Mouse (Mus musculus): ENCODE data around the gene Map3k3. TPM values are rescaled to one million over a fixed set of nuclear protein-coding genes. Genes with fewer than 3 reads are reported as not detected.

Map3k3 gene
- polyA plus RNA-seq, 1 experiment from 2014 or later = 13.1 TPM

DNA sequence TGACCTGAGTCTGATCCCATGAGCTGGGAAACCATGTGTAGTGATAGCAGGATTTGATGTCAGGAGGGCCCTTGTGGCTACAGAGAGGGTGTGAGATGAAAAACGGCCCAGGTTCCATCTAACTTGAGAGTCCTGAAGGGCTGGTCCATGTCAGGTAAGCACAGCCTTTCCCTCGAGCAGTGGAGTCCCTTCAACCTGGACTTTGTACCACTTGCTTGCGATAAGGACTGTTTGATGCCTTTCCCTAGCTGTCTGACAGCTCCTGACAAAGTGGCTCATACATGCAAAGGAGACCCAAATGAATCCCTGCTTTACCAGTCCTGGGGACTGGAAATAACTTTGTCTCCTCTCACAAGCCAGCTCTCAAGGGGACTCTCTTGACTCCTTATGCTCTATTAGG, 66.8 kb downstream of the Map3k3 start:
- Histone ChIP-seq H3K4me2 (no peak overlapping the region), H3K27me3 (replicated peaks) (no peaks in the 10 kb centered on the region), H3K9ac (replicated peaks) (no peak overlapping the region), H3K4me1 (peaks cover 5% of the 10 kb centered on the region; the same call in 1 of the 2 replicates), H3K36me3 (peaks cover 81% of the 10 kb centered on the region), H3K9me3 (replicated peaks) (no peaks in the 10 kb centered on the region), H3K4me3 (replicated peaks) (no peak overlapping the region), H3K27ac (replicated peaks) (no peak overlapping the region)
- WGBS = 95% methylated on average over 3 of the region's 3 CpGs
- no peak for ATAC-seq (ENCODE audit: low FRiP score)

DNA sequence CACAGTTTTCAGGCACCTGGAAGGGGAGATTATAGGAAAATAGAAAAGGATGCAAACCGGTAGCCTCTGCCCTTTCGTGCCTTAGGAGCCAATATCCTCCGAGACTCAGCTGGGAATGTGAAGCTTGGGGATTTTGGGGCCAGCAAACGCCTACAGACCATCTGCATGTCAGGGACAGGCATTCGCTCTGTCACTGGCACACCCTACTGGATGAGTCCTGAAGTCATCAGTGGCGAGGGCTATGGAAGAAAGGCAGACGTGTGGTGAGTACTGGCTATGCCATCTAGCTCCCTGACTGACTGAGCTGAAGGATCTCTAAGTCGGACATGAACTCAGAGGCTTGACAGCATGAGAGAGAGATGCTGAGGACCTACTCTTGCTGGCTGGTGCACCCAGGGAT, 67.7 kb downstream of the Map3k3 start:
- Histone ChIP-seq H3K27me3 (replicated peaks) (no peaks in the 10 kb centered on the region), H3K4me3 (replicated peaks) (no peak overlapping the region), H3K36me3 (peaks cover 87% of the 10 kb centered on the region), H3K9ac (replicated peaks) (no peak overlapping the region), H3K4me2 (no peak overlapping the region), H3K27ac (replicated peaks) (no peak overlapping the region), H3K4me1 (peaks cover 11% of the 10 kb centered on the region), H3K9me3 (replicated peaks) (no peaks in the 10 kb centered on the region)
- WGBS = 79% methylated on average over 8 of the region's 8 CpGs
- ATAC-seq (ENCODE audit: low FRiP score) = no peak

DNA sequence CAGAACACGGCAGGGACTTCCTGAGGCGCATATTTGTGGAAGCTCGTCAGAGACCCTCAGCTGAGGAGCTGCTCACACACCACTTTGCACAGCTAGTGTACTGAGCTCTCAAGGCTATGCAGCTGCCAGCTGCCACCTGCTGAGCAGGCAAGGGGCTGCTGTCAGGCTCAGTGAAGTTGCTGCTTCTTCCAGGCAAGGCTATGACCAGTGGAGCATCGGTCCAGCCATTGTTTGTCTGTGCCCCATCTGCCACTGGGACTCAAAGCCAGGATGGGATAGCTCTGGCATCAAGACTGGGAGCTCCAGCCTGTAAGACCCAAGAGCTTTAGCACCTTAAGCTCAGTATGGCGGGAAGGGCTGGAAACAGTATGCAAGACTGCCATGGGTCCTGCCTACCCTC, 69.7 kb downstream of the Map3k3 start:
- no peak for ATAC-seq (ENCODE audit: low FRiP score)
- H3K9me3 ChIP-seq (replicated peaks) = no peaks in the 10 kb centered on the region
- 77% methylated on average over 5 of the region's 5 CpGs for WGBS
- H3K4me3 ChIP-seq (replicated peaks) = no peak overlapping the region
- H3K9ac ChIP-seq (replicated peaks) = no peak overlapping the region
- H3K27me3 ChIP-seq (replicated peaks) = no peaks in the 10 kb centered on the region
- H3K27ac ChIP-seq (replicated peaks) = no peak overlapping the region; the same call in 1 of the 2 replicates
- no peak overlapping the region for H3K4me2 ChIP-seq
- H3K36me3 ChIP-seq = peaks cover 80% of the 10 kb centered on the region
- peaks cover 25% of the 10 kb centered on the region for H3K4me1 ChIP-seq

DNA sequence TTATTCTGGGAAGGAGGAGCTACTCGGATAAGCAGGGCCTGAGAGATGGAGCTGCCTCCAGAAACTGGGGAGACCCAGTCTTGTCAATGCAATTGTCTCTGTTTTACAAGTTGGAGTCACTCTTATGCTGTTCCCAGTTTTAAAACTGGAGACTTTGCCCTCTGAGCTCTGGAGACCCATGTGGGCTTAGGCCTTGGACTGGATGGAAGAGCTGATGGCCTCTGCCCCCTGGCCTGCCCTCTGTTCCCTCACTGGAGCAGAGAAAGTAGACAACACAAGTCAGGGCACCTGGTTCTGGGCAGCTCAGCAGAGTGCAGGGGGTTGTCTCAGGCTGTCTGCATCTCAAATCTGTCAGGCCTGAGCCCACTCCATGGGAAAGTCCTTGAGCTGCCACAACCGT, 70.4 kb downstream of the Map3k3 start:
- Histone ChIP-seq H3K4me3 (replicated peaks) (no peak overlapping the region), H3K4me1 (peaks cover 29% of the 10 kb centered on the region), H3K27me3 (replicated peaks) (no peaks in the 10 kb centered on the region), H3K27ac (replicated peaks) (no peak overlapping the region), H3K9ac (replicated peaks) (no peak overlapping the region), H3K36me3 (peaks cover 73% of the 10 kb centered on the region), H3K4me2 (no peak overlapping the region), H3K9me3 (replicated peaks) (no peaks in the 10 kb centered on the region)
- 71% methylated on average over 2 of the region's 2 CpGs for WGBS
- ATAC-seq (ENCODE audit: low FRiP score) = no peak

DNA sequence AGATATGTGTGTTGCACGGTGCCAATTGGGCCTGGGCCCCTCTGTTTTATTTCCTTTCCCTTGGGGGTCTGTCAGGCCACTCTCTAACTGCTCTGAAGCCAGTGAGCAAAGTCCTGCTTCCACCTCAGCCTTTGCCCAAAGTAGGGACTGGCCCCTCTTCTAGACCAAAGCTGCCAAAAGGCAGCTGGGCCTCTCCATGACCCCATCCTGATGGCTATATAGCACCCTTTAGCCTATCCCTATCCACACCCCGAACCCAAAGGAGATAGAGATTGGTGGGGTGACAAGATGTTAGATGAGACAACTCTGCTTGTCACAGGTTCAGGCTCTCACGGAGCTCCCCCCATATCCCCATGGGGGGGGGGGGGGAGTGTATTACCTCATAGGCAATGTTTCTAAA, 71.3 kb downstream of the Map3k3 start:
- Histone ChIP-seq H3K4me2 (no peak overlapping the region), H3K27me3 (replicated peaks) (no peaks in the 10 kb centered on the region), H3K4me3 (replicated peaks) (no peak overlapping the region), H3K36me3 (peaks cover 63% of the 10 kb centered on the region), H3K9me3 (replicated peaks) (no peaks in the 10 kb centered on the region), H3K4me1 (peaks cover 34% of the 10 kb centered on the region), H3K9ac (replicated peaks) (no peak overlapping the region), H3K27ac (replicated peaks) (no peak overlapping the region)
- 79% methylated on average over 3 of the region's 3 CpGs for WGBS
- ATAC-seq (ENCODE audit: low FRiP score) = no peak

DNA sequence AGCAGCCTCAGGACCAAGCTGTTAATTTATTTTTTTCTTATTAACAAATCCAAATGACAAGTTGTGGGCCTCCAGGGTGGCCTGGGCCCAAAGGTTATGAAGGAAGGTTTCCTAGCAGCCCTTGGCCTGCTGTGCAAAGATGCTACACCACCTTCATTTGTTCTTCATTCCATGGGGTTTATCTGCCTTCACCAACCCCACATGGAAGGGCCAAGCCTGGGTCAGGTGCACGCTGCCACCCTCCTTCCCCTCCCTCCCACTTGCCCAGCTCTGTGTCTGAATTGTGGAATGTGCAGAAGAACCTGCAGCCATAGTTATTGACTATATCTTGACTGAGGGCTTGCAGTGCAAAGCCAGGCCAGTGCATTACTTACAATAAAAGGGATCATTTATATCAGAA, 71.8 kb downstream of the Map3k3 start:
- ATAC-seq (ENCODE audit: low FRiP score) = no peak
- H3K36me3 ChIP-seq = peaks cover 58% of the 10 kb centered on the region
- 94% methylated on average over 1 of the region's 1 CpGs for WGBS

GRCm38 (mm10) chr11:106157154-106157553, 72.7 kb downstream of the Map3k3 start:
- 0 out of 2 replicates have a peak overlapping the region, but pooled peaks have one; percentile 29 for H3K27ac ChIP-seq (replicated peaks)
- H3K4me2 ChIP-seq = no peak overlapping the region
- no peak overlapping the region for H3K4me3 ChIP-seq (replicated peaks)
- H3K9ac ChIP-seq (replicated peaks) = no peak overlapping the region
- H3K9me3 ChIP-seq (replicated peaks) = no peaks in the 10 kb centered on the region
- no peak for ATAC-seq (ENCODE audit: low FRiP score)
- peaks cover 49% of the 10 kb centered on the region for H3K36me3 ChIP-seq
- H3K27me3 ChIP-seq (replicated peaks) = no peaks in the 10 kb centered on the region
- peaks cover 45% of the 10 kb centered on the region for H3K4me1 ChIP-seq
- WGBS = 91% methylated on average over 7 of the region's 7 CpGs

More for the DNA sequence above, 71.8 kb downstream of the Map3k3 start:
- no peaks in the 10 kb centered on the region for H3K9me3 ChIP-seq (replicated peaks)
- H3K4me1 ChIP-seq = peaks cover 39% of the 10 kb centered on the region
- no peak overlapping the region for H3K4me2 ChIP-seq
- no peak overlapping the region for H3K4me3 ChIP-seq (replicated peaks)
- H3K27ac ChIP-seq (replicated peaks) = no peak overlapping the region
- no peaks in the 10 kb centered on the region for H3K27me3 ChIP-seq (replicated peaks)
- no peak overlapping the region for H3K9ac ChIP-seq (replicated peaks)

DNA sequence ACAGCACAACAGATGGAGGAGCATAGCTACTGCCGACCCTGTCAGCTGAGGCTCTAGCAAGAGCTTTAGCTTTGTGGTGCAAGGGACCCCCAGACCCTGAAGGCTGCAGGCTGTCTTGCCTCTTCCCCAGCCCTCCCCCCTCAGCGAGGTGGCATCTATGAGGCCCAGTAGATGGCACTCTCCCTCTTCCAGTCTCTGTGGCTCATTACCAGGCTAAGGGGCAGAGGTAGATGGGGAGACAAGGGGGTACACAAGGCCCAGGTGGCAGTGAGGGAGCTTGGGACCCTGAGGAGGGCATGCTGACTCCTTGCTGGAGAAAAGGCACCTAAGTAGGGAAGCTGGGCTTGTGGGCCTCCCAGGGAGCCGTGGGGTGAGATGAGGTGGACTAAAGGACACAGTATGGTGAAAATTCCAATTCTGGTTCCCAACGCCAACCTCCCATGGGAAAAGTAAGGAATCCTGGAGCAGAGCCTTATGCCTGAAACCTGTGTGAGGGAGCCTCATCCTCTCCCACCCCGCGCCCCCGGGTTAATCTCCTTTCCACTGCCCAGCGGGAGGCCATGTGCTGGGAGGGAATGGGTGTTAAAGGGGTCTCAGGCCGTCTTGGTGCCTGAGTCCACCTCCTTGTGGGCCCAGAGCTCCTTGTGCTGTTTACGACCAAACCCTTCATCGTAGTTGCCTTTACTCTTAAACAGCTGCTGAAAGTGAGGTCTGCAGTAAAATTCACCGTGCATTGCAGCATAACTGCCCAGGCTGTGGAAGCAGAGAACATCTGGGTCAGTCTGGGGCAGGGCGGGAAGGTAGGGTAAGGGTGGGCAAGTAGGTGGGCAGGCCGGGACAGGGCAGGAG, 73.9 kb downstream of the Map3k3 start:
- Histone ChIP-seq H3K27me3 (replicated peaks) (no peaks in the 10 kb centered on the region), H3K27ac (replicated peaks) (peak overlapping the region; percentile 98), H3K4me3 (replicated peaks) (peak overlapping the region; percentile 77), H3K4me1 (peaks cover 45% of the 10 kb centered on the region), H3K4me2 (peak overlapping the region; percentile 89), H3K9me3 (replicated peaks) (no peaks in the 10 kb centered on the region), H3K36me3 (peaks cover 39% of the 10 kb centered on the region), H3K9ac (replicated peaks) (peak overlapping the region; percentile 89)
- WGBS = 52% methylated on average over 14 of the region's 14 CpGs
- no peak for ATAC-seq (ENCODE audit: low FRiP score)

GRCm38 (mm10) chr11:106158930-106159215, 74.5 kb downstream of the Map3k3 start:
- ATAC-seq (ENCODE audit: low FRiP score) = no peak
- Histone ChIP-seq H3K27ac (replicated peaks) (peak overlapping the region; percentile 98), H3K4me1 (peaks cover 45% of the 10 kb centered on the region), H3K36me3 (peaks cover 39% of the 10 kb centered on the region), H3K9me3 (replicated peaks) (no peaks in the 10 kb centered on the region), H3K27me3 (replicated peaks) (no peaks in the 10 kb centered on the region), H3K9ac (replicated peaks) (peak overlapping the region; percentile 89), H3K4me2 (peak overlapping the region; percentile 89), H3K4me3 (replicated peaks) (peak overlapping the region; percentile 77)
- 42% methylated on average over 9 of the region's 9 CpGs for whole genome bisulfite sequencing

- Histone ChIP-seq H3K4me1 (peaks cover 45% of the 10 kb centered on the region), H3K36me3 (peaks cover 37% of the 10 kb centered on the region), H3K27ac (replicated peaks) (peak overlapping the region; percentile 98), H3K9me3 (replicated peaks) (no peaks in the 10 kb centered on the region), H3K27me3 (replicated peaks) (no peaks in the 10 kb centered on the region), H3K9ac (replicated peaks) (peak overlapping the region; percentile 89), H3K4me3 (replicated peaks) (peak overlapping the region; percentile 77), H3K4me2 (peak overlapping the region; percentile 89)
- 2% methylated on average over 18 of the region's 25 CpGs for WGBS
- ATAC-seq (ENCODE audit: low FRiP score) = peak; percentile 52
Measured at GRCm38 (mm10) chr11:106159216-106159920, 75.0 kb downstream of the Map3k3 start.

GRCm38 (mm10) chr11:106159921-106160840, 75.8 kb downstream of the Map3k3 start:
- H3K27me3 ChIP-seq (replicated peaks) = no peaks in the 10 kb centered on the region
- peak overlapping the region; percentile 89 for H3K4me2 ChIP-seq
- ATAC-seq (ENCODE audit: low FRiP score) = peak; percentile 83
- peak overlapping the region; percentile 89 for H3K9ac ChIP-seq (replicated peaks)
- H3K9me3 ChIP-seq (replicated peaks) = no peaks in the 10 kb centered on the region
- under 1% methylated on average over 66 of the region's 106 CpGs for WGBS
- peak overlapping the region; percentile 77 for H3K4me3 ChIP-seq (replicated peaks)
- peaks cover 38% of the 10 kb centered on the region for H3K36me3 ChIP-seq
- peaks cover 43% of the 10 kb centered on the region for H3K4me1 ChIP-seq
- H3K27ac ChIP-seq (replicated peaks) = peak overlapping the region; percentile 98

All from neural tube, embryonic 15.5 days (tissue).